ENCODE assay signal across 8 mouse cellular contexts in genomic region chr4:114636324-114636723, GRCm38 (mm10).
DNase-seq lines count a peak whose midpoint lies in the region.

No protein-coding gene starts in this region.

- intact Hi-C loops in left cerebral cortex, postnatal 25 days (cut with DNase I): loop anchor here (1.0 to 5.0 kb wide), 5 partner anchors 119 to 336 kb away; partner anchors contain the start of gene Trabd2b

- peak; percentile 42 to 44 for DNase-seq in frontal cortex, adult 2 months (ENCODE audit: extremely low spot score in 1 of 2, low spot score in 1 of 2)
- DNase-seq in frontal cortex, postnatal 14 days (ENCODE audit: low spot score in 2 of 2): no peak
- DNase-seq in layer of hippocampus, adult 9-10 months (ENCODE audit: low spot score): peak; percentile 41
- DNase-seq in layer of hippocampus, postnatal 25 days (ENCODE audit: extremely low spot score in 1 of 2, low spot score in 1 of 2): no peak
- DNase-seq in right cerebral cortex, adult 18-20 months: peak; percentile 43
- DNase-seq in right cerebral cortex, adult 2 months (ENCODE audit: low spot score in 2 of 2): no peak
- DNase-seq in left cerebral cortex, postnatal 25 days (ENCODE audit: low spot score in 2 of 2): peak; percentile 35 to 83
- DNase-seq in cerebellum, postnatal 14 days: no peak

Comparison
In these comparisons a context has a peak if more than half of its experiments do, and no peak if none do; other contexts are left out.
1. DNase-seq: peak in frontal cortex, adult 2 months (2 of 2), layer of hippocampus, adult 9-10 months (single experiment), right cerebral cortex, adult 18-20 months (single experiment) and left cerebral cortex, postnatal 25 days (2 of 2); none in frontal cortex, postnatal 14 days (0 of 2), layer of hippocampus, postnatal 25 days (0 of 2), right cerebral cortex, adult 2 months (0 of 2) and cerebellum, postnatal 14 days (0 of 2).